Mouse (Mus musculus) lung, adult 18-20 months (tissue): ENCODE measurements at regions not wholly inside any gene's neighbourhood (a gene's known extent, or its start where the extent isn't known, plus 50 kb on each side); places are given as distances from the start of the nearest gene placed in this dataset.
"Not testable (repeated sequence)": the region's sequence is repeated elsewhere in the genome, so short reads cannot be mapped to it uniquely, and the experiment has no call there.

Experiments
- DNase-seq, 2 experiments: peaks; one replicate each; pipeline ENCODE4 v3.0.0; 2022; ENCODE audit warnings: mixed read lengths in 2 of 2

DNA sequence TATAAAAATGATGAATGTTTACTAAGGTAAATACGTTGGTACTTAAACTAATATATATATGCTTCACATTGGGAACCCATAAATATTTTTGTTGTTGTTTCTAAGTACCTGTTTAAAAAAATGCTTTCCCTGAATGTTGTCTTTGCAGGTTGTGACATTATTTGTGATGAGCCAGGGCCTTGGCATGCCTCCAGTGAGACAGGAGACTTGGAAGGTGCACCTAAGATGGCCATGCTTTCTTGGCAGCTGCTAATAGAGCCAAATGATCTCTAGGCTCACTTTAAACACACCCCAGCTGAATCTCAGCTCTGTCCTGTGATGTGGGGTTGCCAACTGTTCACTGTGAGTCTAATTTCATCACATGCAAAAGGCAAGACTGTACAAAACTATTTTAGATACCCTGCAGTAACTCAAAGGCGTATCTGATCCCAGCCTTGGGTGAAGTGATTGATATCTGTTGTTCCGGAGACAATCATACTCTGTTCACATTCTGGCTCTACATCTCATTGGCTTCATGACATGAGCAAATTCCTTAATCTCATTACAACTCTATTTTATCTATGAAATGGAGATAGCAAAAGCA lies 197.8 kb upstream of the P2ry1 start:
- DNase-seq: no peak

DNA sequence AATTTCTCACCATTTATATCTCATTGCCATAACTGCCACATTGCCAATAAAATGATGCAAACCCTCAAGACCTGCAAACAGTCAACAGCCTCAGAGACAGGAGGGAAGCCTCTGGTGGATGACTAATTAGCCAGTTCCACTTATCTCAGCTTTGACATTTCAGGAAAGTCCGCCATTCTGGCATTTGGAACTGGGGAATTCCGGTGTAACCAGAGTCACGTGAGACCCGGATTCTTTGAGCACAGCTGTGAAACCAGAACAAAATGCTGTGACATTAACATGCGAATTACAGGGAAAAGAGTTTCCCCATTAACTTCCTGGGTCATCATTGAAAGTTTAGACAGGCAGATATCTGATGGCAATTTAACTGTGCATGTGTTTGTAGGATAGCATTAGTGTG lies 190.7 kb upstream of the P2ry1 start:
- DNase-seq: no peak

GRCm38 (mm10) chr3:60813485-60813884 lies 189.1 kb upstream of the P2ry1 start:
- no peak for DNase-seq

- no peak for DNase-seq
Measured at GRCm38 (mm10) chr3:60819684-60820281, 182.8 kb upstream of the P2ry1 start.

DNA sequence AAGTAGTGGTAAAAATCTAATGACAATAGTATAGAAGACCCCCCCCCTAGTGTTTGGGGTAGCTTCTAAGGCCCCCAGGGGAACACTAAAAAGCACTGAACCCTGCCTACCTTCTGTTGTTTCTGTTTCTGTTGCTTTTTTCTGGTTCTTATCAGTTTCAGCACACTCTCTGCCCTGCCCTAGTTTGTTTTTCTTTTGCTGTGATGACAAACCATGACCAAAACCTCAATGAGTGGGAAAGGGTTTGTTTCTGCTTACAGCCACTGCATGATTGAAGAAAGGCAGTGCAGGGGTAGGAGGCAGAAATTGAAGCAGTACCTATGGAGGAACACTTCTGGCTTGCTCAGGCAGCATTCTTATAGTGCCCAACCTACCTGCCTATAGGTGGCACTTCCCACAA lies 181.1 kb upstream of the P2ry1 start:
- no peak for DNase-seq

GRCm38 (mm10) chr3:60826759-60827158 lies 175.8 kb upstream of the P2ry1 start:
- DNase-seq: no peak

DNA sequence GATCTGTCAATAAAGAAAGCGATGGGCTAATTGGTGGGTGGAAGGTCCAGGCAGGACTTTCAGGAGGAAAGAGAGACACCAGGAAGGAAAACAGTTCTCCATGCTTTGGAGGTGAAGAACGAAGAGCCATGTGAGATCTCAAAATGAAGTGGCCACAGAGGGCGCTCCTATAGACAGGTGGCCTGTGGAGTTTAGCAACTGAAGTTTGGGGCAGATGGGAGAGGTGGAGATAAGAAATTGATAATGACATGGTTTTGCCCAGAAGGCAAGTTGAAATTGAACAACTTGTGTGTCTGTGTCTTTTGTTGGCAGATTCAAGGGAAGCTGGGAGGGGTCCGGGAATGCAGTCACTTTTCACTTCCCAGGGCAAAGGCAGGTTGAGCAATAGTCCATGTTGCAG lies 170.2 kb upstream of the P2ry1 start:
- no peak for DNase-seq

GRCm38 (mm10) chr3:60841895-60842294 lies 160.7 kb upstream of the P2ry1 start:
- DNase-seq: no peak

GRCm38 (mm10) chr3:60845293-60845692 lies 157.3 kb upstream of the P2ry1 start:
- no peak for DNase-seq

DNA sequence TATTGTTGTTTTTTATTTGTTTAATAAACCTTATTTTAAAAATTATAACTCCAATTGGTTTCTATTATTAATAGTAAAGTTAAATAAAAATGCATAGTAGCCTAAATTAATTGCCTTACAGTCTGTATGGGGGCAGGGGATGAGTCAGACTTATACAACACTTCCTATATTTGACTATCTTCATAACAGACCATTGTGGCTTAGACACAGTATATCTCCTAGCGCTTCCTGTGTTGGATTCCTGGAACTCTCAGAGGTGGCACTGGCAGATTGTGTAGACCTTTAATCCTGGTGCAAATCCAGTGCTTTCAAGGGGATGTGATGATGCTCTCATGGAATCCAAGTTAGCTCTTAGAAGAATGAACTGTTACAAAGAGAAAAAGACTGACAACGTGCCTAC lies 154.2 kb upstream of the P2ry1 start:
- DNase-seq: no peak

- no peak for DNase-seq
Measured at GRCm38 (mm10) chr3:60853773-60854172, 148.8 kb upstream of the P2ry1 start.

DNA sequence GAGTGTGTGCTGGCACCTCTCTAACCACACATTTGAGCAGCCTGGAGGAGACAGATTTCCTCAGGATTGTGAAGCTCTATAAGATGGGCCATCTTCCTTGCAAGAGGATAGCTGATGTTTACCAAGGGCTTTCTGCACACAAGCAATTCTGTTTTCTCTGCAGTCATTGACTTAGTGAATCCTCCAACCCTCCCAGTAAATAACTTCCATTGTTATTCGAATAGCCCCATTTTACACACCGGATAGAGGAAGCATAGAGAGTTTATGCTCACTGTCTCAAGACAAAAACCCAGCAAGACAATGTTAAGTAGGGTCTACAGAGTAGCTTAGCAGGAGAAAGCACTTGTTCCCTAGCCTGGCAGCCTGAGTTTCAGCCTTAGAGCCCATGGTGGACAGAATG lies 146.9 kb upstream of the P2ry1 start:
- no peak for DNase-seq

DNA sequence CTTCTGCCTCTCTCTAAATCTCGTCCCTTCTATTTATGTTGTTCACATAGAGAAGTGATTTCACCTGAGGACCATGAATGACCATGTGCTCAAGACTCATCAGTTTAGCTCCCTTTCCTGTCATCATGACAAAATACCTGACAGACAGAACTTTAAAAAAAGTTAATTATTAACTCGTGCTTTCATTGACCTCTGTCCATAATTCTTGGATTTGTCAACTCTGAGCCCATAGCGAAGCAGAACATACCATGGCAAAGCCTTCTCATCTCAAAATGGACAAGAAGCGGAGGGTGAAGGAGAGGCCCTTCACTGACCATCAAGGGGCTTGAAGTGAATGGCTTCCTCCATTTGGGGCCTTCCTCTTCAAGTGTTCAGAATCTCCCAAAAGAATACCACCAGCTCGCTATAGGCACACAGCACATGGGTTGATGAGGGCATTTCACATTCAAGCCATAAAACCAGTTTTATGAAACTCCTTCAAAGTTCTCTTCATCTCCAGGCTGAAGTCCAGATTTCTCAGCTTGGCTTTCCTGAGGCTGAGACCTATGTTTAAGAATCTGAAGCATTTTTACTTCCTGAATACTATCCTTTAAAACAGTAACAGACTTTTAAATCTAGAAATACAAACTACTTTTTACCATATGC lies 144.0 kb upstream of the P2ry1 start:
- DNase-seq: no peak

DNA sequence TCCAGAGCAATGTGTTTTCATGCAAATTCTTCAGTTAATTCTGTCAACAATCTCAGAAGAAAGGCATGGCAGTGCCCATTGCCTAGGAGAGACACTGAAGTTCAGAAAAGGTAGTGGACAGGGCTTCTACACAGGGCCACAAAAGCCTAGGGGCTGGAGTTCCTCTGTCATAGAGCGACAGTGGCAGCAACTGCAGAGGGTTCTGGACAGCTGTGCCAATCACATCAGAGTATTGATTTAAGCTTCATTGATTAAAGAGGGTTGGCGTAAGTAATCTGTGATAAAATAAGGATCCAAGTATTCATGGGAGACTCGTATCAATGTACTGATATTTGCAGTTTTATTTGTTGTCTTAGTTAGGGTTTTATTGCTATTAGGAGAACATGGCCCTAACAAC lies 143.5 kb upstream of the P2ry1 start:
- DNase-seq: no peak

DNA sequence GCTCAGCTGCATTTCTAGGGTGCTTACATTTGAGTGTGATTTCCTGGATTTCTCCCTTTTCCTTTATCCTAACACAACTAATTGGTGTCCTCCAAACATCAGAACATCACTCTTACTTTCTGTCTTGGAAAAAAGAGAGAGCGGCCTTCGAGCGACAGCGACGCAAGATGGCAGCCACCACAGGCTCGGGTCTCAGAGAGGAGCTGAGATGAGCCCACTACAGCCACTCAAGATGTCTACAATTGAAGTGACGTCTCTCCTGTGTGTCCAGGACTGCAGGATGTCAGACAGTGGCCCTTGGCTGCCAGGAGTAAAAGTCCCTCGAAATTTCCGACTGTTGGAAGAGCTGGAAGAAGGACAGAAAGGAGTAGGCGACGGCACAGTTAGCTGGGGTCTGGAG lies 125.7 kb upstream of the P2ry1 start:
- DNase-seq: not testable (repeated sequence)

DNA sequence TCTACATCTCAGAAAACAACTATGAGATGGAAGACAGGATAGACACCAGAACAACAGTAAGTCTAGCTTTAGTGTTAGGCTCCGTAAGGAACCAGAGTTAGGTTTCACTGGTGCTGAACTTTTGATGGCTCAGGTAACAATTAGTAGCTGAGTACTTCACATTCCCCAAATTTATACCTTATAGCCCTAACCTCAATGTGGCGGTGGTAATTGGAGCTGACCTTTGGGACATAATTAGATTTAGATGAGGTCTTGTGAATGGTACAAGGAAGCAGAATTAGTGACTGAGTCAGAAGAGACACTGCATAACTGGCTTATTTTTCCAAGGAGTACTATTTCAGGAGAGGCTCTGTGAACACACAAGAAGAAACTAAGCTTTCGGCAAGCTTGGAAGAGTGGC lies 123.7 kb upstream of the P2ry1 start:
- no peak for DNase-seq

DNA sequence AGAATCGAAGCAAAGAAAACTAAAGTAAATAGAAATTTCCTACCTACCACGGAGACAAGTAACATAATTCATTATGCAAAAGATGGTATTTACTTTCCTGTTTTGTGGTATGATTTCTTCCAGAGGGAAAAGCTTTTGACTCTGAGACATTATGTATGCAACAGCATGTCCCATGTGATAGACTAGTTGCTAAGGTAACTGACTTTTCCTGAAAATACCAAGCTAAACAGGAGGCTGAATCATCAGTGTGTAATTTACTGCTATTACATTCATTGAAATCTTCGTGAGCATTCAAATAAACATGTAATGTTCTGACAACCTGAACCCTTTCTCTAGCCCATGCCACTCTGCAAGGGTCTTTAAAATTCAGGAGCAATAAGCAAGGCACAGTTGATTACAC lies 118.6 kb upstream of the P2ry1 start:
- DNase-seq: no peak

GRCm38 (mm10) chr3:60889191-60889861 lies 113.3 kb upstream of the P2ry1 start:
- DNase-seq: no peak

DNA sequence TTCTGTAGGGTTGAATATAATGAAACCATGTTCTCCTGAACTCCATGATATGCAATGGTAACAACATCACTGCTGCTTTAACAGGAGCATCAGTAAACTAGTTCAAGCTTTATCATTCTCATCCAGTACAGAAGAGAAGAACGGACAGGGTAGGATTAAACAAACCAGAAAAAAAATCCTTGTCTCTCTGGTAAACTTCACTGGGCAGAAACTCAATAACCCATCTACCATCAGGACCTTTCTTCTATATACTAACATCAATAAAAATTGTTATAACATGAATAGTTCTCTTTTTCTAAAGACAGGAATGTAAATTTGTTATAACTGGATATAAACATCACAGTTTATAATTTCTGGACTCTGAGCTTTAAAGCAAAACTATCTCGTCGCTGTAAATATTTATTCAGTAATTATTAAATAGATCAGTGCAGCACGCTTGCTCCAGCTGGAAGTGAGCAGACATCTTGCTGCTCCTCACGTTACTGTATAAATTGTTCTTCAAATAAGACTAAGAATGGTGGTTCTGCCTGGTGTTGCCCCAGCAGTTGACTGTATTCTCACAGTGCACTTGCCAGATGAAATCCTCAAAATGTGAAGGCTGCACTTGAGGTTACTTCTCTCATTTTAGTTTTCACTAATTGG lies 104.8 kb upstream of the P2ry1 start:
- DNase-seq: no peak

GRCm38 (mm10) chr3:60898720-60899119 lies 103.9 kb upstream of the P2ry1 start:
- no peak for DNase-seq

DNA sequence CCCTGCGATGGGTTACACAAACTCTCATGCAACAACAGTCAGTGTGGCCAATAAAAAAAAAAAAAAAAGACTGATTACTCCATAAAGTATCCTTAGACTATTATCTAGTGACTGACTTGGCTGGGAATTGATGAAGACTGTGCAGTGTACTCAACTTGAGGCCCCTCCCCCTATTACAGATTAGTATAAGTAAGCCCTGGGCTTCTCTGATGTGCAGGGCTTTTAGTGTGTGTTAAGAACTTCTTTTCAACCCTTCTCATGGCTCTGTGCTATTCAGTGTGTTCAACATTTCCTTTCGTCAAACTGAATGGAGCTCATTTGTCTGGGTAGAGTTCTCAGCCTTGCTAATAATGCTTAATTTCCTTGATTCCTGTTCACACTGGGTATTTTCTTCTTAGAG lies 101.0 kb upstream of the P2ry1 start:
- no peak for DNase-seq

GRCm38 (mm10) chr3:60916411-60916810 lies 86.2 kb upstream of the P2ry1 start:
- no peak for DNase-seq

DNA sequence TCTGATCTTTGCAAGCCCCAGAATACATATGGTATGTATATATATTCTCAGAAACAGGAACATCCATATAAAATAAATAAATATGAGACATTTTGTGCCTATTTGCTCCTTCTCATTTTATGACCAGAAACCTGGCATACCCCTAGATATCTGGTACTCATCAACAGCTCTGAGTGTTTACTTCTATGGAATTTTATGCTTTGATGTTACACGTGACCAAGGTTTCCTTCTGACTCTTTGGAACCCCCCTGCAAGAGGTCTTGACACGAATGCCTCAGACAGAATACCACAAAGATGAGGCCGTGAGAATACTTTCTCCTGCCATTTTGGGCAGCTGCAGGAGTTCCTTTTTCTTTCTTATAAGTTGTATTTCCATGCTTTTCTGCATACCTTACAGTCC lies 85.3 kb upstream of the P2ry1 start:
- no peak for DNase-seq
